Comparison of ENCODE assay signal across 26 mouse cellular contexts in the genomic region with DNA sequence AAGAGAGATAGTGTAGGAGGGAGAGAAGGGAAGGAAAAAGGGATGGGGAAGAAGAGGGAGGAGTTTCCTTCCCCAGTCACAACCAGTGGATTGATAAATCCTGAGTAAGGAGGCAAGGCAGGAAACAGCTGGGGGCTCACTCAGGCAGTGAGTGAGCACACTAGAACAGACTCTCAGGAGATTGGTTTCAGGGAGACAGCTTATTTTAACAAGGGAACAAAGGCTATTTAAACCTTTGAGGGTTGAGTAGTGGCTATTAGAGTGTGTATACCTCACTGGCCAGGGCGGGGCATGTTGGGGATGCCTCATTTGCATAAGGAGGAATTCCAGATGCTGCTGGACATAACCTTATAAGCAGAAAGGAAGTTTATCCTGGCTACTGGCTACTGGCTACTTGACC. TPM values are rescaled to one million over a fixed set of nuclear protein-coding genes. Genes with fewer than 3 reads are reported as not detected.
DNase-seq lines count a peak whose midpoint lies in the region; ATAC-seq lines count a peak whose summit lies in the region.
"Had no signal": no experiment of that assay in that cellular context is flagged by ENCODE, and none has a peak within 500 bp of the region (broad histone marks: within the 10 kb centered on the region; RNA-seq: fewer than 3 reads in every experiment).

No protein-coding gene starts in this region.

- DNase-seq in kidney, adult 11 months, result no peak
- no peak for DNase-seq in lung, postnatal 10 days
- DNase-seq in spleen, postnatal 4 days (ENCODE audit: low spot score in 2 of 2), result no peak
- DNase-seq: adrenal gland, postnatal 25 days; B cell, adult 2 months; cerebellum, adult 2 months; cerebellum, postnatal 14 days; heart, postnatal 14 days; kidney, adult 2 months; layer of hippocampus, adult 9-11 months; liver, embryonic 13.5 days; lung, adult 2 months; thymus, postnatal 4 days had no signal

- peaks cover 49% of the 10 kb centered on the region for H3K36me3 ChIP-seq in heart, embryonic 13.5 days
- H3K36me3 ChIP-seq in heart, embryonic 12.5 days, result peaks cover 16% of the 10 kb centered on the region
- H3K36me3 ChIP-seq in kidney, embryonic 15.5 days, result no peaks in the 10 kb centered on the region
- H3K36me3 ChIP-seq in lung, embryonic 16.5 days (ENCODE audit: control insufficient read depth, insufficient read depth, low read length), result peaks cover 3% of the 10 kb centered on the region; the same call in 1 of the 2 replicates
- H3K36me3 ChIP-seq: forebrain, embryonic 10.5 days; forebrain, embryonic 15.5 days; hindbrain, embryonic 10.5 days; hindbrain, embryonic 15.5 days; limb, embryonic 10.5 days; liver, embryonic 13.5 days; midbrain, embryonic 13.5 days had no signal

- no peaks in the 10 kb centered on the region for H3K9me3 ChIP-seq in heart, embryonic 13.5 days
- H3K9me3 ChIP-seq in heart, embryonic 12.5 days (replicated peaks), result no peaks in the 10 kb centered on the region
- H3K9me3 ChIP-seq in kidney, embryonic 15.5 days (replicated peaks), result no peaks in the 10 kb centered on the region
- no peaks in the 10 kb centered on the region for H3K9me3 ChIP-seq in lung, embryonic 16.5 days (ENCODE audit: control insufficient read depth, low read length)
- H3K9me3 ChIP-seq: forebrain, embryonic 10.5 days; forebrain, embryonic 15.5 days; hindbrain, embryonic 10.5 days; hindbrain, embryonic 15.5 days; limb, embryonic 10.5 days; limb, embryonic 15.5 days; liver, embryonic 13.5 days; midbrain, embryonic 13.5 days had no signal

- no peak overlapping the region for H3K4me3 ChIP-seq in heart, embryonic 13.5 days
- H3K4me3 ChIP-seq in heart, embryonic 12.5 days, result no peak overlapping the region
- no peak overlapping the region for H3K4me3 ChIP-seq in kidney, embryonic 15.5 days (replicated peaks)
- H3K4me3 ChIP-seq in lung, embryonic 16.5 days (ENCODE audit: low read length), result no peak overlapping the region
- H3K4me3 ChIP-seq: forebrain, embryonic 10.5 days; forebrain, embryonic 15.5 days; hindbrain, embryonic 10.5 days; hindbrain, embryonic 15.5 days; limb, embryonic 10.5 days; limb, embryonic 15.5 days; liver, embryonic 13.5 days; midbrain, embryonic 13.5 days had no signal

- no peak overlapping the region for H3K4me2 ChIP-seq in heart, embryonic 13.5 days
- H3K4me2 ChIP-seq in heart, embryonic 12.5 days, result no peak overlapping the region
- no peak overlapping the region for H3K4me2 ChIP-seq in kidney, embryonic 15.5 days
- H3K4me2 ChIP-seq in lung, embryonic 16.5 days (ENCODE audit: low read depth, low read length), result no peak overlapping the region
- H3K4me2 ChIP-seq: forebrain, embryonic 15.5 days; hindbrain, embryonic 15.5 days; limb, embryonic 15.5 days; liver, embryonic 13.5 days; midbrain, embryonic 13.5 days had no signal

- peaks cover 43% of the 10 kb centered on the region for H3K4me1 ChIP-seq in heart, embryonic 13.5 days
- H3K4me1 ChIP-seq in heart, embryonic 12.5 days (replicated peaks), result peaks cover 10% of the 10 kb centered on the region; the same call in 1 of the 2 replicates
- peaks cover 13% of the 10 kb centered on the region; the same call in 1 of the 2 replicates for H3K4me1 ChIP-seq in kidney, embryonic 15.5 days
- peaks cover 5% of the 10 kb centered on the region; the same call in 1 of the 2 replicates for H3K4me1 ChIP-seq in lung, embryonic 16.5 days (replicated peaks; ENCODE audit: control insufficient read depth, insufficient read depth, low read length)
- H3K4me1 ChIP-seq: forebrain, embryonic 10.5 days; forebrain, embryonic 15.5 days; hindbrain, embryonic 10.5 days; hindbrain, embryonic 15.5 days; liver, embryonic 13.5 days; midbrain, embryonic 13.5 days had no signal

- no peak for ATAC-seq in heart, embryonic 13.5 days (ENCODE audit: extremely low read depth, insufficient number of reproducible peaks, low FRiP score, low TSS enrichment)
- ATAC-seq in heart, embryonic 12.5 days (ENCODE audit: insufficient number of reproducible peaks, low FRiP score), result no peak
- peak; percentile 59; the same call in 1 of the 2 replicates for ATAC-seq in kidney, embryonic 15.5 days (replicated peaks; ENCODE audit: low FRiP score)
- no peak; the same call in 1 of the 2 replicates for ATAC-seq in lung, embryonic 16.5 days (ENCODE audit: low read depth)
- ATAC-seq: forebrain, embryonic 15.5 days; inflammation-experienced regulatory T-cells, adult 6 months; midbrain, embryonic 13.5 days had no signal

- 76% methylated on average over 1 of the region's 1 CpGs for WGBS in heart, embryonic 13.5 days
- 88% methylated on average over 1 of the region's 1 CpGs for WGBS in heart, embryonic 12.5 days
- WGBS in kidney, embryonic 15.5 days, result 90% methylated on average over 1 of the region's 1 CpGs
- 88% methylated on average over 1 of the region's 1 CpGs for WGBS in lung, embryonic 16.5 days

- H3K27me3 ChIP-seq in heart, embryonic 13.5 days (replicated peaks), result no peaks in the 10 kb centered on the region
- no peaks in the 10 kb centered on the region for H3K27me3 ChIP-seq in heart, embryonic 12.5 days (replicated peaks)
- H3K27me3 ChIP-seq in kidney, embryonic 15.5 days, result no peaks in the 10 kb centered on the region
- no peaks in the 10 kb centered on the region for H3K27me3 ChIP-seq in lung, embryonic 16.5 days (ENCODE audit: control insufficient read depth, insufficient read depth, low read depth, low read length)
- H3K27me3 ChIP-seq: forebrain, embryonic 15.5 days; hindbrain, embryonic 15.5 days; limb, embryonic 15.5 days; liver, embryonic 13.5 days; midbrain, embryonic 13.5 days had no signal

- no peak overlapping the region for H3K9ac ChIP-seq in heart, embryonic 13.5 days
- no peak overlapping the region for H3K9ac ChIP-seq in heart, embryonic 12.5 days
- no peak overlapping the region for H3K9ac ChIP-seq in kidney, embryonic 15.5 days
- H3K9ac ChIP-seq in lung, embryonic 16.5 days (ENCODE audit: low read length), result no peak overlapping the region
- H3K9ac ChIP-seq: forebrain, embryonic 15.5 days; hindbrain, embryonic 15.5 days; limb, embryonic 15.5 days; liver, embryonic 13.5 days; midbrain, embryonic 13.5 days had no signal

- 0 out of 2 replicates have a peak overlapping the region, but pooled peaks have one; percentile 2 for H3K27ac ChIP-seq in heart, embryonic 13.5 days (replicated peaks)
- no peak overlapping the region for H3K27ac ChIP-seq in heart, embryonic 12.5 days (ENCODE audit: poor library complexity, severe bottlenecking)
- peak overlapping the region; percentile 58 for H3K27ac ChIP-seq in kidney, embryonic 15.5 days
- H3K27ac ChIP-seq in lung, embryonic 16.5 days (ENCODE audit: low read length), result 0 out of 2 replicates have a peak overlapping the region, but pooled peaks have one; percentile 24
- H3K27ac ChIP-seq: forebrain, embryonic 10.5 days; forebrain, embryonic 15.5 days; hindbrain, embryonic 10.5 days; hindbrain, embryonic 15.5 days; limb, embryonic 10.5 days; limb, embryonic 15.5 days; liver, embryonic 13.5 days; macrophage; midbrain, embryonic 13.5 days had no signal

RNA-seq across cellular contexts. Expression of gene Lama4, which starts 27.5 kb away (rescaled TPM):
- polyA plus RNA-seq in heart, embryonic 13.5 days (2015; fragmentation: Nextera tagmentation; extraction: Ambion mirVana), result 105 and 110 TPM in 2 replicates
- 144 and 158 TPM in 2 replicates for polyA plus RNA-seq in heart, embryonic 12.5 days (2016; fragmentation: Nextera tagmentation; extraction: Ambion mirVana)
- polyA plus RNA-seq in kidney, embryonic 15.5 days (2015; fragmentation: Nextera tagmentation; extraction: Ambion mirVana), result 67.0 and 73.9 TPM in 2 replicates
- polyA plus RNA-seq in lung, embryonic 16.5 days (2015; fragmentation: Nextera tagmentation; extraction: Ambion mirVana), result 127 and 131 TPM in 2 replicates
- polyA plus RNA-seq: inflammation-experienced regulatory T-cells, adult 6 months; macrophage had no signal
